Mouse (Mus musculus) limb, embryonic 12.5 days (tissue): Measurements from ENCODE around the gene Rc3h1. TPM values are rescaled to one million over a fixed set of nuclear protein-coding genes. Genes with fewer than 3 reads are reported as not detected.
"Not testable (repeated sequence)": the region's sequence is repeated elsewhere in the genome, so short reads cannot be mapped to it uniquely, and the experiment has no call there.

Experiments
- ATAC-seq: fragments of 200-750 bp; cut with Nextera tagmentation; 2 replicates; pipeline ENCODE4 v1.8.0; 2017; ENCODE audit warnings: low read depth, moderate TSS enrichment; ENCODE audit not compliant: insufficient number of reproducible peaks, insufficient read depth, low FRiP score, low TSS enrichment
- H3K27ac ChIP-seq: fragments of 300-500 bp; sonication (generic); 2 replicates; pipeline ENCODE4 v1.5.1; 2016; ENCODE audit warnings: mild to moderate bottlenecking, moderate library complexity
- H3K27me3 ChIP-seq: fragments of 300-500 bp; sonication (generic); 2 replicates; pipeline ENCODE4 v1.6.1; 2016; ENCODE audit warnings: mild to moderate bottlenecking, moderate library complexity
- H3K36me3 ChIP-seq: fragments of 300-500 bp; sonication (generic); 2 replicates; pipeline ENCODE4 v1.6.1; 2016; ENCODE audit warnings: mild to moderate bottlenecking, moderate library complexity
- H3K4me1 ChIP-seq: fragments of 300-500 bp; sonication (generic); replicated peaks from 2 replicates; pipeline ENCODE4 v1.6.1; 2016
- H3K4me2 ChIP-seq: fragments of 300-500 bp; sonication (generic); 2 replicates; pipeline ENCODE4 v1.6.1; 2016; ENCODE audit warnings: mild to moderate bottlenecking, moderate library complexity
- H3K4me3 ChIP-seq: fragments of 300-500 bp; sonication (generic); replicated peaks from 2 replicates; pipeline ENCODE4 v1.5.1; 2016; ENCODE audit warnings: mild to moderate bottlenecking
- H3K9ac ChIP-seq: fragments of 300-500 bp; sonication (generic); replicated peaks from 2 replicates; pipeline ENCODE4 v1.6.1; 2016; ENCODE audit warnings: mild to moderate bottlenecking, moderate library complexity
- H3K9me3 ChIP-seq: fragments of 300-500 bp; sonication (generic); 2 replicates; pipeline ENCODE4 v1.6.1; 2016; ENCODE audit warnings: mild to moderate bottlenecking, moderate library complexity
- WGBS: fragments of 180-500 bp; shearing (Covaris S2); methylation state at CpG from one replicate; pipeline ENCODE4 v1.1.7; 2016; 5-methylcytosine and 5-hydroxymethylcytosine counted together
- polyA plus RNA-seq: library from polyadenylated mRNA; unstranded; fragments of >200 nt; fragmentation: Nextera tagmentation; extraction: Ambion mirVana; gene quantifications from 2 replicates; pipeline ENCODE4 v1.2.1, GENCODE M21; 2016

The Rc3h1 gene
- 10.0 and 10.6 TPM in 2 replicates for polyA plus RNA-seq

DNA sequence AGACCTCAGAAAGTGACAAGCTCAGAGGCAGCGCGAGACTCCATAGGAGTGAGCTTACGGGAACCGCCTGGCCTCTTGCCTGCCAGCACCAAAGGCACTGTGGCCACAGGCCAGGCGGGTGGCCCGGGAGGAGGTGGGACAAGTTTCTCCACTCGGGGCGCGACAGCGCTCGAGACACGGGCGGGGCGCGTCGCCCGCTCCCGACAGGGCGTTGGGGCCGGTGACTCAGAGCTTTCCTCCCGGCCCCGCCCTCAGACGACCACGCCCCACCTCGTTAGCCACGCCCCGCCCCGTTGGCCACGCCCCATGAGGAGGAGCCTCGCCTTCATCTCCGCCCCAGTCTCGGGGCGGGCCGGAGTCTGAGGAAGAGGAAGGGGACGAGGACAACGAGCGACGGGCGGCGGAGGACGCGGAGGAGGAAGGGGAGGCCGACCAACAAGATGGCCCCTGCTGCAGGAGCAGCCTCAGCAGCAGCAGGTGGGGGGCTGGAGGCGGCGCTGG lies at the start of gene Rc3h1:
Gene Rc3h1, plus strand, starts transcription at position 362 of the 501 bp plus-strand sequence.
- peak within 1 kb of the TSS; percentile 90 for H3K27ac ChIP-seq
- H3K36me3 ChIP-seq = no peaks in the 10 kb centered on the region
- peak; percentile 92 for ATAC-seq
- H3K4me2 ChIP-seq = peak within 1 kb of the TSS; percentile 67
- H3K9ac ChIP-seq = peak within 1 kb of the TSS; percentile 97
- peaks cover 4% of the 10 kb centered on the region; the same call in 1 of the 2 replicates for H3K27me3 ChIP-seq
- peaks cover 6% of the 10 kb centered on the region; the same call in 1 of the 2 replicates for H3K4me1 ChIP-seq
- H3K9me3 ChIP-seq = no peaks in the 10 kb centered on the region
- WGBS = 0% methylated on average over 45 of the region's 45 CpGs
- H3K4me3 ChIP-seq = peak within 1 kb of the TSS; percentile 94

GRCm38 (mm10) chr1:160858132-160858531 lies 48.1 kb upstream of the Rc3h1 start:
- 79% methylated on average over 3 of the region's 3 CpGs for WGBS
- Histone ChIP-seq H3K4me2 (no peak overlapping the region), H3K27ac (no peak overlapping the region), H3K4me3 (no peak overlapping the region), H3K27me3 (no peaks in the 10 kb centered on the region), H3K4me1 (no peaks in the 10 kb centered on the region), H3K9ac (no peak overlapping the region), H3K9me3 (no peaks in the 10 kb centered on the region), H3K36me3 (no peaks in the 10 kb centered on the region)
- no peak for ATAC-seq

GRCm38 (mm10) chr1:160859874-160860273 lies 46.3 kb upstream of the Rc3h1 start:
- H3K4me1 ChIP-seq, H3K4me3 ChIP-seq, ATAC-seq, H3K4me2 ChIP-seq, H3K9me3 ChIP-seq, H3K9ac ChIP-seq, H3K36me3 ChIP-seq, H3K27ac ChIP-seq, H3K27me3 ChIP-seq: not testable (repeated sequence)

DNA sequence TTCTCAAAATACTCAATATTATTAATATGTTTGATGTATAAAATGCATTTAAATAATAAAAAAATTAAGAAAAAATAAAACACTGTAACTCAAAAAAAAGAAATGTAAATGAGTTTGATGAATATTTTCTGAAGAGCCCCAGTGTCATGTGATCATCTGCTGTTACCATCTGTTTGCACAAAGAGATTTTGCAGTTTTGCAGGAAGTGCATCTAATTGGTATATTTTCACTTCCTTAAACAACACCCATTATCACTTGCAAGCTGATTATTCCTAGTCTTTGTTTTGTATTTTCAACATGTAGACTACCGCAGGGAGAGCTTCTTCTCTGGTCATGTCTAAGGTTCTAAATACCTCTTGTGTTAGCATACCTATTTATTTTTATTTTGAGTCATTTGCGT lies 45.1 kb upstream of the Rc3h1 start:
- H3K9me3 ChIP-seq = no peaks in the 10 kb centered on the region
- no peak overlapping the region for H3K9ac ChIP-seq
- H3K27me3 ChIP-seq = no peaks in the 10 kb centered on the region
- H3K4me1 ChIP-seq = no peaks in the 10 kb centered on the region
- no peak overlapping the region for H3K4me3 ChIP-seq
- WGBS = 86% methylated on average over 2 of the region's 2 CpGs
- no peak overlapping the region for H3K27ac ChIP-seq
- no peak for ATAC-seq
- no peak overlapping the region for H3K4me2 ChIP-seq
- no peaks in the 10 kb centered on the region for H3K36me3 ChIP-seq

DNA sequence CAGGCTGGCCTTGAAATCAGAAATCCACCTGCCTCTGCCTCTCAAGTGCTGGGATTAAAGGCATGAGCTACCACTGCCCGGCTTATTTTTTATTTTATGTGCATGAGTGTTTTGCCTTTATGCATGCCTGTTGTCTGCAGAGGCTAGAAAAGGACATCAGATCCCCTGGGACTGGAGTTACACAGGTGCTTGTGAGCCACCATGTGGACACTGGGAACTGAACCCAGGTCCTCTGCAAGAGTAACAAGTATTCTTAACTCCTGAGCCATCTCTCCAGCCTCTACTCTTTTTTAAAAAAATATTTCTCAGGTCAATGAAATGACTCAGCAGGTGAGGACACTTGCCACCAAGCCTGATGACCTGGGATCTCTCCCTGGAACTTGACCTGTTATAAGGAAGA lies 44.6 kb upstream of the Rc3h1 start:
- no peak for ATAC-seq
- Histone ChIP-seq H3K27ac (no peak overlapping the region), H3K27me3 (no peaks in the 10 kb centered on the region), H3K4me1 (no peaks in the 10 kb centered on the region), H3K9ac (no peak overlapping the region), H3K9me3 (no peaks in the 10 kb centered on the region), H3K4me2 (no peak overlapping the region), H3K4me3 (no peak overlapping the region), H3K36me3 (no peaks in the 10 kb centered on the region)
- WGBS = 76% methylated on average over 1 of the region's 1 CpGs

- Histone ChIP-seq H3K4me1 (no peaks in the 10 kb centered on the region), H3K4me2 (no peak overlapping the region), H3K4me3 (no peak overlapping the region), H3K9ac (no peak overlapping the region), H3K27me3 (no peaks in the 10 kb centered on the region), H3K36me3 (no peaks in the 10 kb centered on the region), H3K27ac (no peak overlapping the region), H3K9me3 (no peaks in the 10 kb centered on the region)
- no peak for ATAC-seq
- WGBS = 53% methylated on average over 4 of the region's 4 CpGs
Measured at GRCm38 (mm10) chr1:160863027-160863426, 43.2 kb upstream of the Rc3h1 start.

DNA sequence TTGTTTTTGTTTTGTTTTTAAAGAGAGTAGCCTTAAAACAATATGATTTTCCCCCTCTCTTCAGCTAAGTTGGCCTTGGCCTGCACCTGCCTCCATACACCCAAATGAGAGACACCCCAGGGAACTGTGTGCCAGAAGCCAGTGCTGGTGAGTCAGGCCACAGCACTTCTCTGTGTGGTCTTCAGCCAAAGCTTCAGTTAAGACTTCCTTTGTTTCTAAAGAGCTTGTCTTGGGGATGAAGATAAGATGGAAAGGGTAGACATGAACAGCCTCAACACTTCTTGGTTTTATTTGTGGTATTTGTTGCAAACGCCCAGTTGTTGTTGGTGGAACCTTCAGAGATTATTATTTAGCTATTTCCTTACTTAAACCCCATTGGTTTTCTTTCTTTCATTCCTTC lies 31.5 kb upstream of the Rc3h1 start:
- Histone ChIP-seq H3K36me3 (no peaks in the 10 kb centered on the region), H3K27me3 (no peaks in the 10 kb centered on the region), H3K4me1 (no peaks in the 10 kb centered on the region), H3K9ac (no peak overlapping the region), H3K4me3 (no peak overlapping the region), H3K9me3 (no peaks in the 10 kb centered on the region), H3K4me2 (no peak overlapping the region), H3K27ac (no peak overlapping the region)
- 71% methylated on average over 1 of the region's 1 CpGs for WGBS
- no peak for ATAC-seq

DNA sequence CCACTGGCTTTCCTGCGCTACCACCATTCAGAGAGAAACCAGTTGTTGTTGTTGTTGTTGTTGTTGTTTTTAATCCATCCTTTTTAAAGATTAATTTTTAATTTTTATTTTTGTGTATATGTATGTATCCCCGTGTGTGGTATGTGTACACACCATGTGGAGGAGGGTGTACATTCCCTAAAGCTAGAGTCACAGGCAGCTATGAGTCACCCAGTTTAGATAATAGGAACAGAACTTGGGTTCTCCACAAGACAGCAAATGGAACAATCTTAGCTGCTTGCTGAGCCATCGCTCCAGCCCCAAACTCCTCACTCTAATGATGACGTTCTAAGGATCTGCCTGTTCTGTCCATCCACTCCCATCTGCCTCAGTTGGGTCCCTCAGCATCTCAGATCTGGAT lies 29.2 kb upstream of the Rc3h1 start:
- no peak overlapping the region for H3K4me2 ChIP-seq
- no peak overlapping the region for H3K4me3 ChIP-seq
- H3K9me3 ChIP-seq = no peaks in the 10 kb centered on the region
- no peaks in the 10 kb centered on the region for H3K36me3 ChIP-seq
- WGBS = 93% methylated on average over 4 of the region's 4 CpGs
- no peaks in the 10 kb centered on the region for H3K27me3 ChIP-seq
- H3K27ac ChIP-seq = no peak overlapping the region
- ATAC-seq = no peak
- H3K9ac ChIP-seq = no peak overlapping the region
- no peaks in the 10 kb centered on the region for H3K4me1 ChIP-seq

- ATAC-seq = no peak
- Histone ChIP-seq H3K36me3 (no peaks in the 10 kb centered on the region), H3K27me3 (no peaks in the 10 kb centered on the region), H3K4me1 (no peaks in the 10 kb centered on the region), H3K4me2 (no peak overlapping the region), H3K27ac (no peak overlapping the region), H3K4me3 (no peak overlapping the region), H3K9ac (no peak overlapping the region), H3K9me3 (no peaks in the 10 kb centered on the region)
- 44% methylated on average over 4 of the region's 4 CpGs for WGBS
Measured at GRCm38 (mm10) chr1:160878485-160878884, 27.7 kb upstream of the Rc3h1 start.

- not testable (repeated sequence) for H3K4me1 ChIP-seq, ATAC-seq, H3K36me3 ChIP-seq, H3K4me3 ChIP-seq, H3K9me3 ChIP-seq, H3K27me3 ChIP-seq, H3K27ac ChIP-seq, H3K4me2 ChIP-seq, H3K9ac ChIP-seq
- 68% methylated on average over 1 of the region's 1 CpGs for WGBS
Measured at GRCm38 (mm10) chr1:160881378-160881777, 24.8 kb upstream of the Rc3h1 start.

DNA sequence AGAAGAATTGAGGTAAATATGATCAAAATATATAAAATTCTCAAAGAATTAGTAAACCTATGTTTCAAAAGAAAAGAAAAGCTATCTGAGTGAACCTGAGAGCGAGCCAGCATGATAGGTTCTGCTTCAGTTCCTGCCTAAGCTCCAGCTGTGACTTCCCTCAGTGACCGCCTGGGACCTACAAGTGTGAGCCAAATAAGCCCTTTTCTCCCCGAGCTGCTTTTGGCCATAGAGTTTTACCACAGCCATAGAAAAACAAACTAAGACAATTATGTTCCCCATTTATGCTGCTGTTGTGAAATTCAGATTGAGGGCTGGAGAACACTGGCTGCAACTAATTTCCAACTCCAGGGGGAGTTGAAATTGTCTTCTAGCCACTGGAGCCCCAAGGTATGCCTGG lies 24.2 kb upstream of the Rc3h1 start:
- WGBS = 70% methylated on average over 3 of the region's 3 CpGs
- H3K36me3 ChIP-seq = no peaks in the 10 kb centered on the region
- H3K4me1 ChIP-seq = no peaks in the 10 kb centered on the region
- no peak overlapping the region for H3K4me2 ChIP-seq
- no peaks in the 10 kb centered on the region for H3K27me3 ChIP-seq
- H3K27ac ChIP-seq = no peak overlapping the region
- H3K4me3 ChIP-seq = no peak overlapping the region
- no peak overlapping the region for H3K9ac ChIP-seq
- H3K9me3 ChIP-seq = no peaks in the 10 kb centered on the region
- no peak for ATAC-seq

GRCm38 (mm10) chr1:160884273-160884672 lies 21.9 kb upstream of the Rc3h1 start:
- 72% methylated on average over 3 of the region's 3 CpGs for WGBS
- H3K27ac ChIP-seq = no peak overlapping the region
- ATAC-seq = no peak

More at GRCm38 (mm10) chr1:160884273-160884672, 21.9 kb upstream of the Rc3h1 start:
- Histone ChIP-seq H3K27me3 (no peaks in the 10 kb centered on the region), H3K9ac (no peak overlapping the region), H3K9me3 (no peaks in the 10 kb centered on the region), H3K36me3 (no peaks in the 10 kb centered on the region), H3K4me2 (no peak overlapping the region), H3K4me1 (no peaks in the 10 kb centered on the region), H3K4me3 (no peak overlapping the region)
